Mouse (Mus musculus) 416B (cell line): Measurements from ENCODE around the gene Jag1.

ENCODE experiments used
- DNase-seq: peaks from one replicate; pipeline ENCODE4 v3.0.0; 2011; ENCODE audit warnings: low read depth

The Jag1 gene

DNA sequence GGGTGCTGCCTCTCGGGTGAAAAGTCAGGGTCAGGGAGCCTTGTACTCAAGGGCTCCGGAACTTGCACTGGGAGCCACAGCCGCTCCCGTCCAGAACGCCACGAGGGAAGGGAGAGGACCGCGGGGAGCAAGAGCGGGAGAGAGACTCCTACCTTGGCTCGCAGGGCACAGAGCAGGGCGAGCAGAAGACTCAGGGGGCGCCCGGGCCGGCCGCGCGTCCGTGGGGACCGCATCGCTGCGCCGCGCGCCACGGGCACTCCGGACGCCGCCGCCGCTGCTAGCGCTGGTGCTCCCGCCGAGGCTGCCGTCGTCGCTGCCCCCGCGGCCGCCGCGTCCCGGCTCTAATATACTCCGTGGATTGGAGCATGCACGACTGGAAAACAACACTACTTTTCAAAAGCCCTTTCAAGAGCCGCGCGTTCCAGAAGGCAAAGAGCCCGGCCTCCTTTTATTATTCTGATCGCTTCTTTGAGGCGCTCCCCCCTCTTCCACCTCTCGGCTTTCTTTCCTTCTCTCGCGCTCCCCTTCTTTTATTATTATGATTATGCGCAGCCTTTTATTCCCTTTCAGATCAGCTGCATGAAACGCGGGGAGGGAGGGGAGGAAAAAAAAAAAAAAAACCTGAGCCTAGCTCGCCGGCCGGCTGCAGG, at the start of gene Jag1:
Gene Jag1, minus strand, starts transcription at position 620 of the 650 bp plus-strand sequence.
- DNase-seq, result no peak

DNA sequence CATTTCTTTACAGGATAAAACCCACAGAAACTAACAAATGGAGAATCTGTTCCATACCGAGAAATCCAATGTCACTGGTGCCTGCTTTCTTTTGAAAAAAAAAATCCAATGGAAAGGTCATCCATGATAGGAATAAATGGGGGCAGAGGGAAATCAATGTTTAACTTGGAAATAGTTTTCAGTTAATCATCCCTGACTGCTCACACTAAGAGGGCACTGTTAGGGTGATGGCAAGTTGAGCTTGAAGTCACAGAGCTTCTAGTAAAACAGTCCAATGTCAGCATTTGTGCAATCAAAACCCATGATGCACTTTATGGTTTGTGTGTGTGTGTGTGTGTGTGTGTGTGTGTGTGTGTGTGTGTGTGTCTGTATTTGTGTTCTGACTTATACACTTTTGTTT, 39.6 kb upstream of the Jag1 start:
- no peak for DNase-seq

DNA sequence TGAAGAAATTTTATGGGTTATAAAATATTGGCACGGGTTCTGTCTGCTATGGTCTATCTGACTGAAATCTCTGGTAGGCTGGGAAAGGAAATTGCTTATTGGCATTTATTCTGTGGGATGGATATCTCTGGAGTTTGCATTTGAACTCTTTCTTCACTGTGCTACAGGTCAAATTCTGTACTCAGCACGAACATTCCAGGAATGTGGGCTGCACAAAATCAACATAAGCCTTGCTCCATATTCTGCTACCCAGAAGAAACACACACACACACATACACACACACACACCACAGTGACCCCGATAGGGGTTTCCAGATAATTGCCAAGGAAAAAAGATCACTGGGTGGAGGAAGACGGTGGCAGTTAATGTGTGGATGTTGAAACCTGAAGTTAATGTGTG, 37.4 kb upstream of the Jag1 start:
- no peak for DNase-seq

DNA sequence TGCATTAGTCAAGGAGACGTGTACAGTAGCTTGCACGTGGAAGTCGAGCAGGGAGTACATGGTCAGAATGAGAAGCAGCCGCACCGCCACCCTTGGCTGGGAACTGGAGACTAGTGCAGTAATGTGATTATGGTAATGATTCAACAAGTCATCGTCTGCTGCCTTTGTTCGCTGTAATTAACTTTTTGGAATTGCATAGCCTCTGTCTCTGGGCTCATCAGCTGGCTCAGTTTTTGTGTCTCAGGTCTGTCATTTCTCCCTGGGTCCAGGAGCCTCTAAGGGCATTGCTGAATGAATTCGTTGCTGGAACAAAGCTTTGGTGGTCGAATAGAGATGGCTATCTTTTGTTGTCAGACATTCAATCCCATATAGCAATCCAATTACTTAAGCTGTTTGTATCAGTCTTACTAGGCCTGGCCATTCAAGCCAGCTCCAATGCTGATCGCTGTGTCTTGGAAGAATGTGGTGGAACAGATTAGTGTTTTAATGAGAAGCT, 36.8 kb upstream of the Jag1 start:
- DNase-seq, result no peak

DNA sequence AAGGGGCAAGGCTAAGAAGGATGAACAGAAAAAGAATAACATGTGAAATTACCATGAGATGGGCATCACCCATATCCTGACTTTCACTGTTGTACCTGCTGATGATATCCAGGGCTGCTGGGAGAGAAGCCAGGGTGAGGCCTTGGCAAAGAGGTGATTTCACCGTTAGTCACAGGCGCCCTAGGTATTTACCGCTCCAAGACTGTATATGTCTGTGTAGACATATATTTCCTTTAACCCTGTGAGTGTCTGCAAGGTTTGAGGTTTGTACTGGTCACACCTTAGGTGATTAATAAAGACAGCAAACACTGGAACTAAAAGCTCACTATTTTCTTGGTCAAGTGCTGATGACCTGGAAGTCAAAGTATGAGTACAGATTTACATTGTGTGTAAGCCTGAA, 34.5 kb upstream of the Jag1 start:
- no peak for DNase-seq

DNA sequence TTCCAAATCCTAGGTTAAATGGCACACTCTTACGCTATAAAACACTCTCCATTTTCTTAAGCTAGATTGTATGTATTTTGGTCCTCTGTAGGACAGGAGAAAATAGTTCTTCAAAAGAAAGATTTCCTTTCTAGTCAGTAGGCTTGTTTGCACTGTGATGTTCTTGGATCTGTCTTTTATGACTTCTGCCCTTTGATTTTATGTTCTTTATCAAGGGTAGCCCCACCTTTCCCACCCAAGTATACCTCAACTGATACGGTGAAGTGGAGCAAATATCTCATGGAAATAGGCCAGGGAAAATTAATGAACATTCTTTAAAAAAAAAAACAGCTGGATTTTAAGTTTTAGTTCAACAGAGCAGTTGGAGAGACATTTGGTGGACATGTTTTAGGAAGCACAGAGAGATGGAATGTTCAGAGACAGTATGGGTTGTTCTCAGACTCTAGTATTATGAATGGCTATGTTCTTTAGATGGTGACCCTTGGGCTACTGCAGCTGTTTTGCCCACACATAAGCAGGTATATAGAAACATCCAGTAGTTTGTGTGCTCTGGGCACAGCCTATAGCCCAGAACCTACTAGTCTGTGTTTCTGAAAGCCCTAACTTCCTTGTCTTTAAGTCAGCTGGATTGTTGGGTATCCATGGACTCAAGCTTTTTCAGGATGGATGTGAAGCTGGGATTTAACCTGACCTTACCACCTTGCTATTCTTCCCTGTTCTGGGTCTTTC, 30.7 kb upstream of the Jag1 start:
- DNase-seq, result no peak

DNA sequence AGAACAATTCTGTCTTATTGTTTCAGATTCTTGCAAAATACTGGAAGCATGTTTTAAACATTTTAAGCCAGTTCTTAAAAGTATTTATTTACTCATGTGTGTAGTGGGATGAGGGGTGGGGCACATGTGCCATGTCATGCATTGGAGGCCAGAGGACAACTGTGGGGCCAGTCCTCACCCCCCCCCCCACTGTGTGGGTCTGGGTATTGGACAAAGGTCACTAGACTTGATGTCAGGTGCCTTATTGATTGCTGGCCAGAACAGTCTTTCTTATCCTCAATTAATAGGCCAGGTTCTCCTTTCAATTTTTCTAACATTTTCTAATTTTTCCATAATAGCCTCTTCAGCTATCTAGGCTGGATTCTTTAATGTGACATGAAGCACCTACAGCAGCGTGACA, 21.6 kb upstream of the Jag1 start:
- no peak for DNase-seq

DNA sequence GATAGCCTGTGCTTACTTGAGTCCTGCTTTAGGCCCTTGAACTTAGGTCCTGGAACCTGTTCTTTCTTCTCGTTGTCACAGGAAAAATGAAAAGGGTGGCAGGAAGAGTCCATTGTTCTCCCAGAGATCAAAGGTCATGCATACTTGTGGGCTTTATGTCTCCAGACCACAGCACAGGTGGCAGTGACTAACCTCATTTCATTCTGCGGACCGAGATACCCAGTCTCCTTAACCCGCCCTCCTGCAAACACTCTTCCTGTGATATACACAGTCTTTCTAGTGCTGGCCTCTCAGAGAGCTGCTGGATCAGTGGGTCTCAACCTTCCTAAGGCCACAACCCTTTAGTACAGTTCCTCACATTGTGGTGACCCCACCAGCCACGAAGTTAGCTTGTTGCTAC, 17.6 kb upstream of the Jag1 start:
- no peak for DNase-seq

DNA sequence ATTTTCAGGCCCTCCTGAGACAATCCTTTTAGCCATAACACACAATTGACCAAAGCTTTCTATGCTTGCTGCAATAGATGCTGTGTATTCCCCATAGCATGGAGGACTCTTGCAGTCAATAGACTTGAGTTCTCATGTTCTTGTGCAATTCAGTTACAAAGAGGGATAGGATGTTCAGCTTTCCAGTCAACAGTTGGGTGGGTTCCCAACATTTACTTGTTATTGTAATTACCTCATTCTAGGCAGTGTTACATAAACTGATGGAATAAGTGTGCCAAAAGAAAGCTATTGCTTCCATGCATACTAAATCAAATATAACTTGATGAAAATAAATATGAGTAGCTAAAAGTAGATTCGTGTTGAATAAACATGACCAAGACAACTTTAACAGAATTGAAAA, 8.4 kb upstream of the Jag1 start:
- no peak for DNase-seq

DNA sequence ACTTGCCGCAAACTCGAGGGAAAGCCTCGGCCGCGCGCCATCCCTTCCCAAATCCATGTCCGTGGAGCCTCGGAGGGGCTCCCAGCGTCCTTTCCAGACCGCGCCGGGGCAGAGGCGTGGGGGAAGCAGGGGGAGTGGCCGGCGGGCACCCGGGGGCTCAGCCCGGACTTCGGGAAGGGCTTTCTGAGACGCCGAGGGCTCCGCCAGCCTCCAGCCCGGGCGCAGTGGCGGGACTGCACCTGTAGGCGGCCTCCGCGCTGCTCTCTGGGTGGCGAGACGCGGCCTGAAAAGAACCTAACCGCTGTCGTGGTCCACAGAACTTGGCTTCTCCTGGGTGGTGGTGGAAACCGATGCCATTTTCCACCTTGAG, 862 bp upstream of the Jag1 start:
- DNase-seq, result no peak

DNA sequence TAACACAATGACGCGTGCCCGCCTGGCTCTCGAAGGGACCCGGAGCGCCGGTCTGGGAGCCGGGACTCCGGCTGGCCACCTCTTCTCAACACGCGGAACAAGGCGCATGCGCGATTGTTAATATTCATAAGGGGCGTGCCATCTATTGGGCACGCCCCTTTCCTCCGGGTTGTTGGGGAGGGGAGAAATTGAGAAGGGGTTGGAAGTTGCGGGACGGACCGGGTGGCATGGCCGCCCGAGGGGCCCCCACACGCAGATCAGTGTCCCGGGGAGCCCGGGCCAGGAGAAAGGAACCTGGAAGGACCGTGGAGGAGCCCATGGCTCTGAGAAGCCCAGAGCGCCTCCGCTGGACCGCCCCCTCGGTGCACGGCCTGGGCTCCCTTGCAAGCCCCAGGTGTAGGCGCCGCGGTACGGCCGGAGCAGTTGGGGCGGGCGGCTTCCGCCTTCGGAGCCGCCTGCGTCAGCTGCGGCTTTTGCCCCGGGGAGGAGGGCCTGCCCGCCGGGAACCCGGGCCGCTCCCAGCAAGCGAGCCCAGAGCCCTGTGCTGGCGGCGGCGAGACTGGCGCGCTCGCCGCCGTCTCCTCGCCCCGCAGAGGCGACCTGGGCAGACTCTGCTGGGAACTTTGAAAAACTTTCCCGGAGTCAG, 354 bp upstream of the Jag1 start:
- DNase-seq, result no peak

DNA sequence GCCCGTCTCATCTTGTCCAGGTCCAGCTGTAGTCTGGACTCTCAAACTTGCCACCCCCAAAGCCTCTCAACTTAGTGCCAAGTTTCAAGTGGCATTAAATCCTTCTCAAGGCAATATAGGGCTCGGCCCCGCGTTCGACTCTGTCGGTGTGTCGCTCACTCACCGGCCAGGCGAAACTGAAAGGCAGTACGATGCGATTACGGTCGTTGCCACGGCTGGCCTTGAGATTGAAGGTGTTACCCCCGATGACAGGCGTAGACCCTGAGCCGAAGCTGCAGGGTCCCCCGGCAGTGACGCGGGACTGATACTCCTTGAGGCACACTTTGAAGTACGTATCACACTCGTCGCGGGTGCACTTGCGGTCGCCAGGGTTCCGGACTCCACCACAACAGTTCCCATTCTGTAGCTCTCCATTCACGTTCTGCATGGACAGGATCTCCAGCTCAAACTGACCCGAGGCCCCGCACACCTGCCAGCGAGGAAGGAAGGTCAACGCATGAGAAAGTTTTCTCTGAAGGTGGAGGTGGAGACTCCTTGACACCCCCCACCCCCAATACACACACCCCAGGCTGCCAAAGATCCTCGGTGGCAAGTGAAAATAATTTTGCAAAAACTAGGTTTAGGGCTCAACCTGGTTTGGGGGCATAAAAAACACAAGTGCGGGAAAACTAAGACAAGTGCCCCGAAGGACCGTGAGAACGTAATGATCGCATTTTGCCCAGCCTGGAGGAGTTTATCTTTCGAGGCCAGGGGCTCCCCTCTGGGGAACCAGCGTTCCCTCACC, 1.0 kb downstream of the Jag1 start:
- DNase-seq, result no peak

DNA sequence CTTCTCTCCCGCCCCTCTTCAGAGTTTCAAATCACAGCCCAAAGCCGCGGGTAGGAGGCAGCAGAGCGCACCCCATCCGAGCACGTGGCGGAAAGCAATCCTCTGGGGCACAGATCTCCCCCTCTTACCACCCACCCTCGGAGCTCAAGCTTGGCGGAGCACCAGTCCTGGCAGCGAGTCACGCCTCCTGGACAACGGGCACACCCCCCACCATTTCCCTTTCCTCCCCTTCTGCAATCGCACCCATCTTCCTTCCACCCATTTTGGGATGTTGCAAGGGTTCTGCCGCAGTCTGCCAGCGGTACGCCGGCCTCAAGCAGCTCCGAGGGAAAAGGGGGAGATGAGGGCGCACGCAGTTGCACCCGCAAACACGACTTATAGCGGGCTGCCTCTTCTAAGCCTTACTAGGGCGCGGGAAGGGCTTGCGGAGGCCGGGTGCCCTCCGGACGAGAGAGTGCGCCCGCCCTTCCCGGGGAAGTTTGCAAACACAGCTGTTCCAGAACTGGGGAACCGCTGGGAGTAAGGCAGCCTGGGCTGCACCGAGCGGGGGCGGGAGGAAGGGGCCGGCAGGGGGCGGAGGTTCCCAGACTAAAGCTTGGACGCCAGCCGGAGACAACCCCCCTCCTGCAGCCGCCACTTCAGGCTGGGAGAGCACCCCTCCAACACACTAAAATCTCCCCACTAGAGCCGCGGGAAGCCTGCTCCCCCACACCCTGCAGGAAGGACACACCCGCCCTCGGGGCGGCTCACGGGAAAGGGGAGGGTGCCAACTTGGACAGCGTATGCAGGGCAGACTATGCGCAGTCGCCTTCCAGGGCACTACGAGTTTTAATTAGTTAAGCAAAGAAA, 2.0 kb downstream of the Jag1 start:
- no peak for DNase-seq

DNA sequence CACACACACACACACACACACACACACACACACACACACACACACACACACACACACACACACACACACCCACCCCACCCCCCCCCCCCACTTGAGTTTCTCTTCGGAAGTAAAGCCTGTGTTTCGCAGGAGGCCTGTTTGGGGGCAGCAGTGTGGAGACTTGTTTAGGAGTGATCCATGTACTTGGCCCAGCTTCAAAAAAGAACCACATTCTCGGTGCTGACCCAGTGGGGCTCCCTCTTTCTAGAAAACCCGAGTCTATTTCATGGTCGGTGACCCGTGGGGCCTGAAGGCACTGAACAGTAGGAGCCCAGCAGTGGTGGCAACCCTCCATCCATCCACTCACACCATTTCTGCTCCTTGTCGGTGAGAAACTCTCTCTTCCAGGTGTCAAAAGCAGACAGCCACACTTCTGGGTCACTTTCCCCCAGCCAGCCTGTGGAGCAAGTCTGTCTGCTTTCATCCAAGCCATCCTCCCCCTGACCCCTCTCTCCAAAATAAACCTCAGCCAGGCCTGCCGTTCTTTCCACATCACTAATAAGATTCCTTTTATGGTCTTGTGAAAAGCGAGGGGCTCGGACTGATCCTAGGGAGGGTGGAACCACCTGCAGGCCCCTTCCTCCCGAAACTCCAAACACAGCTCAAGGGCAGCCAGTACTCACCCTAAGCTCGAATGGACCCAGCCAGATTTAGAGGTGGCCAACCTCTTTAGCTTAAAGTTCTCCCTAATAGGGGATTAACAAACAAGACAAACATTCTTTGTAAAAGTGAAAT, 3.0 kb downstream of the Jag1 start:
- DNase-seq, result no peak

DNA sequence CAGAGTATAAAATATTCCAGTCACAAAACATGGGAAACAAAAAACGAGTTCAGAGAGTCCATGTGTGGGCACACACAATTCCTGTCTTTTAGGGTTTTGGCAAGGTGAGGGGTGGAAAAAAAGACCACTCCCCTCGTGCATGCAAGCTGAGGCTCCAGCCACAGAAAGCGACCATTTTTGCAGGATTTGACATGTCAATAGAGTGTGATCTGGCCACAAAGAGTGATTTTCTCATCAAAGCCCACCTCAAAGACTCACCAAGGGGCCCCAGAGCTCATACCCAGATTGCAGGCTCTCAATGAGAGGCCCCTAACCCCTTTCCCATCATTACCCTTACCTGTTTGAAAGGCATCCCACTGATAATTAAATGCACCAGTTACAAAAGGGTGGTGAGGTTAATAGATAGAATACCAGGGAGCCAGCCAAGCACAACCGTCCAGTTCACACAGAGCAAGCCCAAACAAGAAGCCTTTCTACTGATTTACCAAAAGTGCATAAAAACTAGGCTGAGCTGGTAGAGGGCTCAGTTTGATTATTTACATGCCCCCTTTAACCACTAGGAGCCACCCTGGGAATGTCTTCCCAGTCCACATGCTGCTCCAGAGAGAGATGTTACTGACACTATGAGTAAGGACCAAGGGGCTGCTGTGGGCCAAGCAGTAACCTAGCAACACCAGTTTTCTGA, 6.1 kb downstream of the Jag1 start:
- DNase-seq, result no peak

DNA sequence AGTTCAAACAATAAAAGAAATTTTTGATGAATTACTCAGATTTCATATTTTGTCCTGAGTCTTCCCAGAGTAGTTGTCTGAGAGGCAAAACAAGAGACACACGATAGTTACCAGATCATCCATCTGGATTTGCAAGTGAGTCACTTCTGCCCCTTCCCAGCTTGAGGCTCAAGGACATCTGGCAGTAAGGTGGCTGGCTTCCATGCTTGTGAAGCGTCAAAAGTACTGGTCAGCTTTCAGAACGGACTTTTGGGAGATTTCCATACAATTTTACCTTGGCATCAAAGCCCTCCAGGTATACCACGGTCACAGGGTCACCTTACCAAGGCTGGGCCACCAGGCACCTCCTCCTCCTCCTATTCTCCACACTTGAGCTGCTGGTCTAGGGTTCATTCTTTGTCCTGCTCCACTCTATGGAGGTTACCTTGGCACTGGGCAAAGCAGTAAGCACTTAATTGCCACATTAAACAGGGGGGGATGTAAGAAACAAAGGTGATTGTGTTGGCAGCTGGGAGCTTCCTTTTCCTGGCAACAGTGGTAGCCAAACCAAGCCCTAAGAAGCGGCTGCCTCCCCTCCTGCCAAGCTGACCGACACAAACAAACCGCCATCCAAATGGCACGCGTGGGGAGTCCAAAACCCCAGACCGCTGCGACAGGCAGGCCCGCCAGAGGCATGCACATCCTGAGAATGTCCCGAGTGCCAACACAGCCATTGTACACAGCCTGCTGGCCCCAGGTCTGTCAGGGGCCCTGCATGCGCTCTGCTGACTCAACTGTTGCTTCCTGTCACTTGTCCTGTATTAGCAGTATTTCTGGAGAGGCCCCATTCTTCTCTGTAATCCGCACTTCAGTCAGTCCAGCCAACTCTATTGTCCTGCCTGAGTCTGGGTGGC, 6.9 kb downstream of the Jag1 start:
- DNase-seq, result no peak

DNA sequence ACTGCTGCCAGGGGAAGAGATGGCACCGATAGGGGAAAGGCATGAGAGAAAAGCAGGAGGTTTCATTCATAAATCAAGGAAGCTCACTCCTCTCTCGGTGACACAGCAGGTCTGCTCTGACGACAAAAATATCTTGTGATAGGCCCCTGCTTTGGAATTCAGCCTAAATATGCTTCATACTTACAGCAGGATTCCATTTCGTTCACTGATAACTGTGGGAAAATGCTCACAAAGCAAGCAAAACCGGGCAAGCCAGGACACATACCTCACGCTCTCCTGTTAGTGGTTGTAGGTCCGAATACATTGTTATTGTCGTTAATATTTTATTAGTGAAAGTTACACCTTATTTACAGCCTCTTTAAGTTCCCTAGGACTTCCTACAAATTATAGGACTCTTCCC, 8.5 kb downstream of the Jag1 start:
- DNase-seq, result no peak

DNA sequence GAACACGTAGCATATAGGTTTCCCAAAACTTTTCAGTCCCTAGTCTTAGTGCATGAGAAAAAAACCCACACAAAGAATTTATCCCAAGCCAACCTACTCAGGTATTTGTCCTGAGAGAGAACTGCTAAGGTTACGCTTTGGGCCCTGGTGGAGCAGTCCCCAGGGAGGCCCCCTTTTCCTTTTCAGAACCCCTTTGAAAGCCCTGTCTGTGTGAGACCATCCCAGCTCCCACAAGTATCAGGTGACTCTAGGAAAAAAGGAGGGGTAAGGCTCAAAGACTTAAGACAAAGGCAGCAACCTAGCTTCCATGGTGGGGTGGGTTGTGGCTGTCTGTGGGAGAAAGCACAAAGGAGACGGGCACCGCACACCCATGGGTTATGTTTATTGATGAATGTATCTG, 9.2 kb downstream of the Jag1 start:
- DNase-seq, result no peak

DNA sequence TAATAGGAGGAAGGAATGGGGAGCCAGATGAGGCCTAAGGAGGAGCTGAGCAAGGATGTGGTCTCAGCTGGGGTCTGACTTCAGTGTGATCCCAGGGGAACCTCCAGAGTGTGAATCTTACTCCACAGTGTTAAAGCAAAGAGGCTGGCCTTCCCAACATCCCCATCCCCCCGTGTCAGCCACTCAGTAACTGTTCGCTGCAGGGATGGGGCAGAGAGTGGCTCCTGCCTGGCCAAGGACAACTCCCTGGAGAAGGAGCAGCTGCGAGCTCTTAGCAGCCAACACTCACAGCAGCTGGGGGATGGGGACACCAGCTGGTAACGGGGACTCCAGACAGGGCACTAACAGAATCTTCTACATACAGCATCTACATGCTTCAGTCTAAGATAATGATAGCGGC, 15.4 kb downstream of the Jag1 start:
- no peak for DNase-seq
